Mouse (Mus musculus) gastrocnemius, postnatal 36 days (tissue): ENCODE measurements at regions not wholly inside any gene's neighbourhood (a gene's known extent, or its start where the extent isn't known, plus 50 kb on each side); places are given as distances from the start of the nearest gene placed in this dataset.

ENCODE experiments used
- DNase-seq, 2 experiments: peaks; one replicate each; pipeline ENCODE4 v3.0.0; 2022
- intact Hi-C: fragments of 180-260 bp; cut with DNase I; formaldehyde crosslinking; loops from one replicate; pipeline ENCODE4 v1.15.1; 2025

- DNase-seq: no peak
- intact Hi-C loops: no loop called here
Measured at GRCm38 (mm10) chr10:29661752-29662151, 126.1 kb upstream of the Rspo3 start.

- intact Hi-C loops: no loop called here
Measured at GRCm38 (mm10) chr10:29640249-29640648, 104.6 kb upstream of the Rspo3 start.

GRCm38 (mm10) chr10:29635828-29636227 is 100.2 kb upstream of the Rspo3 start:
- intact Hi-C loops: no loop called here
- no peak for DNase-seq

More at GRCm38 (mm10) chr10:29640249-29640648, 104.6 kb upstream of the Rspo3 start:
- DNase-seq: no peak

GRCm38 (mm10) chr10:29595455-29595854 is 59.8 kb upstream of the Rspo3 start:
- no peak for DNase-seq
- intact Hi-C loops: no loop called here

- no peak for DNase-seq
- intact Hi-C loops: no loop called here
Measured at GRCm38 (mm10) chr10:29594969-29595368, 59.3 kb upstream of the Rspo3 start.

GRCm38 (mm10) chr10:29592906-29593305 is 57.2 kb upstream of the Rspo3 start:
- DNase-seq: no peak
- intact Hi-C loops: no loop called here

GRCm38 (mm10) chr10:29590187-29590586 is 54.5 kb upstream of the Rspo3 start:
- DNase-seq: no peak
- intact Hi-C loops: no loop called here

GRCm38 (mm10) chr10:29589739-29590138 is 54.1 kb upstream of the Rspo3 start:
- intact Hi-C loops: no loop called here
- no peak for DNase-seq
